Mouse (Mus musculus) C2C12 (cell line): ENCODE results near the gene Rubcnl. TPM values are rescaled to one million over a fixed set of nuclear protein-coding genes. Genes with fewer than 3 reads are reported as not detected.

Experiments
- H3K27me3 ChIP-seq: one replicate; pipeline ENCODE4 v1.6.1; 2011; ENCODE audit not compliant: control insufficient read depth, insufficient read depth, insufficient read length
- H3K36me3 ChIP-seq: one replicate; pipeline ENCODE4 v1.6.1; 2011; ENCODE audit not compliant: control insufficient read depth, insufficient read depth
- H3K4me3 ChIP-seq: one replicate; pipeline ENCODE4 v1.5.1; 2011; ENCODE audit warnings: mild to moderate bottlenecking, control low read depth; ENCODE audit not compliant: poor library complexity, insufficient read depth, severe bottlenecking
- H3K79me2 ChIP-seq: one replicate; pipeline ENCODE4 v1.6.1; 2011; ENCODE audit not compliant: control insufficient read depth, insufficient read depth
- H3K79me3 ChIP-seq: one replicate; pipeline ENCODE4 v1.6.1; 2011; ENCODE audit warnings: low read depth, control low read depth
- H3ac ChIP-seq: one replicate; pipeline ENCODE3; 2011; ENCODE audit warnings: low read depth; ENCODE audit not compliant: control insufficient read depth, insufficient read length
- CEBPB ChIP-seq: IDR thresholded peaks from one replicate; pipeline ENCODE4 v1.6.1; 2011; ENCODE audit warnings: low read depth, mild to moderate bottlenecking, control low read depth, moderate library complexity
- CTCF ChIP-seq: IDR thresholded peaks from one replicate; pipeline ENCODE4 v1.5.1; 2011; ENCODE audit not compliant: control insufficient read depth, insufficient read depth, insufficient read length
- FOSL1 ChIP-seq: IDR thresholded peaks from one replicate; pipeline ENCODE4 v1.8.0; 2011; ENCODE audit warnings: mild to moderate bottlenecking, low read length; ENCODE audit not compliant: poor library complexity, insufficient read depth, severe bottlenecking
- MAX ChIP-seq: IDR thresholded peaks from one replicate; pipeline ENCODE4 v1.6.1; 2011; ENCODE audit warnings: mild to moderate bottlenecking, control low read depth
- MYOD1 ChIP-seq: IDR thresholded peaks from one replicate; pipeline ENCODE4 v1.6.1; 2011; ENCODE audit warnings: low read depth; ENCODE audit not compliant: control insufficient read depth, insufficient read length
- MYOG ChIP-seq: IDR thresholded peaks from one replicate; pipeline ENCODE4 v1.6.1; 2011; ENCODE audit not compliant: control insufficient read depth, insufficient read length; ENCODE audit errors: extremely low read depth
- USF1 ChIP-seq: IDR thresholded peaks from one replicate; pipeline ENCODE4 v1.6.1; 2011; ENCODE audit warnings: low read depth, mild to moderate bottlenecking, control low read depth, moderate library complexity
- polyA plus RNA-seq: library from polyadenylated mRNA; unstranded; fragments of >200 nt; fragmentation: generic; extraction: Trizol; gene quantifications from one replicate; pipeline ENCODE4 v1.2.1, GENCODE M21; 2012; ENCODE audit warnings: missing spikeins

Rubcnl gene
- polyA plus RNA-seq, 1 experiment = 0.40 TPM

DNA sequence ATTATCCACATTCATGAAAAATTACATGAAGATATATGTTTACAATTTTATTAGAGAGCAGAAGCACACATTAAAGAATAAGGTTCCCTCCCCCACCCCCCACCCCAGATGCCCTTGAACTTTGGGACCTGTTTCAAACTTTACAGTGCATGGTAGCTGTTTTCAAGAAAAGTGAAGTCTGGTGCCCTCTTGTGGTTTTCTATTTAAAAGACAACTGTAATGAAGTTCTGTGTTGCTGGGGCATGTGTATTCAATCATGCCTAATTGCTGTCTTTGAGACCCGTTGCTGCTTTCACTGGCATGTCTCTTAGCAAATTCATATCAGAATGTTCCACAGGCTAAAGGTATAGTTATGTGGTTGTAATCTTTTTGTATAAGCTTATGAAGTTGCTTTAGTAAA is 25.3 kb upstream of the Rubcnl start:
- Histone ChIP-seq H3K4me3 (no peak overlapping the region), H3K36me3 (no peaks in the 10 kb centered on the region), H3ac (no peak overlapping the region), H3K27me3 (no peaks in the 10 kb centered on the region), H3K79me3 (no peaks in the 10 kb centered on the region), H3K79me2 (no peaks in the 10 kb centered on the region)
- TF ChIP-seq MYOG (no peak), MYOD1 (no peak), USF1 (no peak), FOSL1 (no peak), CEBPB (no peak), MAX (no peak), CTCF (no peak)

DNA sequence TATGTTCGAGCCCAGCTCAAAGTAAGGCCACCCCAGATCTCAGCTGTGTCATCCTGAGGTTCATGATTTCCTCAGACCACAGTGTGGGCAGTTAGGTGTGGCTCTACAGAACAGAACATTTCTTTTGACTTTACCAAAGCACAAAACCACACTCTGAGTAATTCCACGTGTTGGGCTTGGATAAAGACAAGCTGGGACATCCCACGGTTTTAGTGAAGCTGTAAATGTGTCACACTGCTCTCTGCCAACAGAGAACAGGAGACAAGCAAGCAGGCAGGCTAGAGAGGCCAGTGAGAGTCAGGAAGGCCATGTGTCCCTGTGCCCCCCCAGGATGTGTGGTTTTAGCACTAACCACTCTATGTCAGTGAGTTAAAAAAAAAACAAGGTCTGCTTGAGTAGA is 19.3 kb upstream of the Rubcnl start:
- H3K79me3 ChIP-seq = no peaks in the 10 kb centered on the region
- no peaks in the 10 kb centered on the region for H3K27me3 ChIP-seq
- no peak overlapping the region for H3ac ChIP-seq
- H3K79me2 ChIP-seq = no peaks in the 10 kb centered on the region
- H3K4me3 ChIP-seq = no peak overlapping the region
- H3K36me3 ChIP-seq = no peaks in the 10 kb centered on the region
- peak; percentile 50 for TF ChIP-seq CEBPB
- TF ChIP-seq CTCF = no peak
- peak; percentile 43 for TF ChIP-seq USF1
- peak; percentile 97 for TF ChIP-seq MAX
- no peak for TF ChIP-seq FOSL1

DNA sequence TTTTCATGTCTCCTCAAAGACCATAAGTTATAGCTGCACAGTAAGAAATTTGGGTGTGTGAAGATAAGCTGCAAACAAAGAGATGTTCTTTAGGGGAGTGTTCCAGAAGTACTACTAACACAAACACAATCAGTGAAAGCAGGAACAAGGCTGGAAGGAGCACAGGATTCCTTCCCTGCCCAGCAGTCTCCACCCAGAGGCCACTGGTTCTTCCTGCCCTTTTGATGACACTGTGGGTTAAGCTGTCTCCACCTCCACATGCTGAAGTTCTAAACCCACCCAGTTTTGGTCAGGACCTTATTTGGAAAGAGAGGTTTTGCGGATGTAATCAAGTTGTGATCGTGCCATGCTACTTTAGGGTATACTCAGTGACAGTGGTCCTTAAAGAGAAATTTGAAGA is 18.8 kb upstream of the Rubcnl start:
- Histone ChIP-seq H3K79me3 (no peaks in the 10 kb centered on the region), H3K4me3 (no peak overlapping the region), H3ac (no peak overlapping the region), H3K36me3 (no peaks in the 10 kb centered on the region), H3K79me2 (no peaks in the 10 kb centered on the region), H3K27me3 (no peaks in the 10 kb centered on the region)
- TF ChIP-seq MYOD1 = no peak
- no peak for TF ChIP-seq FOSL1
- no peak for TF ChIP-seq CEBPB
- no peak for TF ChIP-seq MYOG
- TF ChIP-seq CTCF = no peak
- no peak for TF ChIP-seq USF1
- TF ChIP-seq MAX = no peak

GRCm38 (mm10) chr14:75001364-75001763 is 14.5 kb upstream of the Rubcnl start:
- H3K27me3 ChIP-seq = no peaks in the 10 kb centered on the region
- no peaks in the 10 kb centered on the region for H3K79me2 ChIP-seq
- no peaks in the 10 kb centered on the region for H3K36me3 ChIP-seq
- H3K79me3 ChIP-seq = no peaks in the 10 kb centered on the region
- no peak overlapping the region for H3K4me3 ChIP-seq
- H3ac ChIP-seq = no peak overlapping the region
- TF ChIP-seq USF1 (no peak), CEBPB (no peak), MYOD1 (no peak), CTCF (no peak), MYOG (no peak), FOSL1 (no peak), MAX (no peak)

DNA sequence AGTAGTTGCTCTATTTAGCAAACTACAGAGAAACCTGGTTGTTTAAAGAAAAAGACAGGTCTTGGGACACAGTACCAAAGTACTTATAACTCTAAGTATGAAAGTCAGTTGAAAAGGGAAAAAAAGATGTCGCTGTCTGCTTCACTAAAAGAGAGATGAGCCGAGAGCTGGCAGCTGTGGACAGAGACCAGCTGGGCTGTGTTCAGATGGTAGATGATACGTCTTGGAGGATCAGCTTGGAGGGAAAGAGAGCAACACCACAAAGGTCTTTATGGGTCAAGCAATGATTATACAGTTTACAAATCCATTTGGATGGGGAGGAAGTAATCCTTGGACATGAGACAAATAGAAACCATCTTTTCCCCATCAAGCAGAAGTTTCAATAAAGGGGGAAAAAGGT is 12.5 kb upstream of the Rubcnl start:
- Histone ChIP-seq H3K79me3 (no peaks in the 10 kb centered on the region), H3ac (no peak overlapping the region), H3K4me3 (no peak overlapping the region)

GRCm38 (mm10) chr14:75005478-75006199 is 10.2 kb upstream of the Rubcnl start:
- Histone ChIP-seq H3K4me3 (no peak overlapping the region), H3K79me2 (no peaks in the 10 kb centered on the region), H3K79me3 (no peaks in the 10 kb centered on the region), H3ac (no peak overlapping the region), H3K36me3 (no peaks in the 10 kb centered on the region), H3K27me3 (no peaks in the 10 kb centered on the region)
- TF ChIP-seq CTCF (no peak), MAX (no peak), CEBPB (no peak), FOSL1 (peak; percentile 53), MYOD1 (peak; percentile 84), USF1 (no peak), MYOG (no peak)

More for the DNA sequence above, 12.5 kb upstream of the Rubcnl start:
- no peaks in the 10 kb centered on the region for H3K79me2 ChIP-seq
- H3K36me3 ChIP-seq = no peaks in the 10 kb centered on the region
- H3K27me3 ChIP-seq = no peaks in the 10 kb centered on the region
- no peak for TF ChIP-seq FOSL1
- TF ChIP-seq CEBPB = no peak
- TF ChIP-seq CTCF = no peak
- no peak for TF ChIP-seq USF1
- no peak for TF ChIP-seq MAX
- no peak for TF ChIP-seq MYOG
- no peak for TF ChIP-seq MYOD1
